Mouse (Mus musculus): ENCODE data around the gene Dynlrb1.

Gene Dynlrb1

GRCm38 (mm10) chr2:155236362-155236992 lies at the start of gene Dynlrb1:
Dynlrb1 (plus strand) TSS chr2:155236533.
- DNase-seq = peak; percentile 100

- DNase-seq = no peak
Observed at GRCm38 (mm10) chr2:155207419-155207818, 28.9 kb upstream of the Dynlrb1 start.

- no peak for DNase-seq
Observed at GRCm38 (mm10) chr2:155223145-155223544, 13.2 kb upstream of the Dynlrb1 start.

GRCm38 (mm10) chr2:155224721-155225120 lies 11.6 kb upstream of the Dynlrb1 start:
- DNase-seq = no peak

GRCm38 (mm10) chr2:155235746-155236361 lies 479 bp upstream of the Dynlrb1 start:
- peak; percentile 20 for DNase-seq

GRCm38 (mm10) chr2:155237276-155237675 lies 943 bp downstream of the Dynlrb1 start:
- DNase-seq = no peak

- DNase-seq = no peak
Observed at GRCm38 (mm10) chr2:155240915-155241314, 4.6 kb downstream of the Dynlrb1 start.

- peak; percentile 16 for DNase-seq
Observed at GRCm38 (mm10) chr2:155242296-155242855, 6.0 kb downstream of the Dynlrb1 start.

GRCm38 (mm10) chr2:155246231-155246630 lies 9.9 kb downstream of the Dynlrb1 start:
- peak; percentile 21 for DNase-seq

- DNase-seq = no peak
Observed at GRCm38 (mm10) chr2:155248206-155248605, 11.9 kb downstream of the Dynlrb1 start.

- no peak for DNase-seq
Observed at GRCm38 (mm10) chr2:155248718-155249117, 12.4 kb downstream of the Dynlrb1 start.

GRCm38 (mm10) chr2:155249588-155249987 lies 13.3 kb downstream of the Dynlrb1 start:
- DNase-seq = no peak

GRCm38 (mm10) chr2:155265526-155265925 lies 29.2 kb downstream of the Dynlrb1 start:
- DNase-seq = no peak

- no peak for DNase-seq
Observed at GRCm38 (mm10) chr2:155266896-155267295, 30.6 kb downstream of the Dynlrb1 start.

GRCm38 (mm10) chr2:155271957-155272356 lies 35.6 kb downstream of the Dynlrb1 start:
- DNase-seq = no peak

GRCm38 (mm10) chr2:155272396-155273170 lies 36.2 kb downstream of the Dynlrb1 start:
- DNase-seq = no peak

- no peak for DNase-seq
Observed at GRCm38 (mm10) chr2:155273603-155274002, 37.3 kb downstream of the Dynlrb1 start.

- DNase-seq = peak; percentile 99
Observed at GRCm38 (mm10) chr2:155276195-155276594, 39.9 kb downstream of the Dynlrb1 start, which contains the start of gene Map1lc3a. Map1lc3a (plus strand) TSS chr2:155276297.

GRCm38 (mm10) chr2:155276621-155277175 lies 40.4 kb downstream of the Dynlrb1 start:
- DNase-seq = peak; percentile 60

- no peak for DNase-seq
Observed at GRCm38 (mm10) chr2:155277721-155278120, 41.4 kb downstream of the Dynlrb1 start.

GRCm38 (mm10) chr2:155278361-155278760 lies 42.0 kb downstream of the Dynlrb1 start:
- peak; percentile 45 for DNase-seq

- no peak for DNase-seq
Observed at GRCm38 (mm10) chr2:155279163-155279562, 42.8 kb downstream of the Dynlrb1 start.

GRCm38 (mm10) chr2:155280116-155280515 lies 43.8 kb downstream of the Dynlrb1 start:
- no peak for DNase-seq

All from cerebellum, adult 8-10 months (tissue).